Mouse (Mus musculus) testis, postnatal 10 days (tissue): ENCODE measurements around the gene Fyttd1.
A peak's percentile ranks its signal among the peaks of the same experiment; 100 is the strongest.

Source experiments
- DNase-seq: peaks from one replicate; pipeline ENCODE4 v3.0.0; 2021; ENCODE audit warnings: low spot score

Gene Fyttd1

DNA sequence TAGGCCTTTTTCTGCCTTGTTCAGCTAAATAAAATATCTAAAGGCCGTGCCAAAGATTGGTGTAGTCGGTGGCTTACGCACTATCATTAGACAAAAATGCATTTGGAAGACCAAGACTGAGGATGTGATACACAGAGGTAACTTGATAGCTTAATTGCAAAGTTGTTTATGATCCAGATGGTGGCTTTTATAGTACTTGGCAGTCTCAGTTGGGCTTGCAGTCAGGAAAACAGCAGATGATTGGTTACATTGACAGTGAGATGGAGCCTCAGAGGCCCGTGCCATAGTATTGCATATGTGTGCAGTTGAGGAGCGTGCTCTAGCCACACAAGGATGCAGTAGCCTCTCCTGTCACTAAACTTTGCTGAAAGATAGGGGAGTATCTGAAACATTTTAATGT, 65.4 kb downstream of the Fyttd1 start:
- DNase-seq = no peak

DNA sequence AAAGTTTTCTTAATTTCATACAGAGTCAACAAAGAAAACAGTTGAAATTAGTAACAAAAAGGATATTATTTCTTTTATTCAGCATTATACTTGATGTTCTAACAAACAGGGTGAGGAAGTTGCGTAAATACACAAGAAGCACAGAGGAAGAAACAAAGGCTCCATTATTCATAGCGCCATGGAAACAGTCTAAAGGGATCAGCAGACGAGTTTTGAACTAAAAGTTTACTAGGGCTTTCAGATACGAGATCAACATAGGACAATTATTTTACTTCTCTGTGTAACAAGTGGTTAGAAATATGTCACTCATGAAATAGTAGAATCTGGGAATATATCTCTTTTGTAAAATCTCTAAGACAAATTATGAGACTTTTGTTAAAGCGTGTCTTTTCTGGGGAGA, 68.1 kb downstream of the Fyttd1 start:
- no peak for DNase-seq

DNA sequence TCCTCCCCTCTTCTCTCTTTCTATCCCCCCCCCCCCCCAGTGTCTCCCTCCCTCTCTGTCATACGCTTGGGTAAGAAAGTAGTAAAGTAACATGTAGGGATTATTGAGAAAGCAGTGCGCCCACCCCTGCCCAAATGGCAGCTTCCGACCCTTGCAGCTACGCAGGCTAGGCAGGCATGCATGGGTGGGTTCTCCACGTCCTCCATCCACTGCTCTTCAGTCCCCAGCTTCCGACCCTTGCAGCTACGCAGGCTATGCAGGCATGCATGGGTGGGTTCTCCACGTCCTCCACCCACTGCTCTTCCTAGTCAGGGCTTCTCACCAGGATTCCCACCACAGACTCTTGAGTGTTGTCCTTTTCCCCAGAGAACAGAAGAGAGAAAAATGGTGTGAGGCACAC, 70.7 kb downstream of the Fyttd1 start:
- DNase-seq = no peak

DNA sequence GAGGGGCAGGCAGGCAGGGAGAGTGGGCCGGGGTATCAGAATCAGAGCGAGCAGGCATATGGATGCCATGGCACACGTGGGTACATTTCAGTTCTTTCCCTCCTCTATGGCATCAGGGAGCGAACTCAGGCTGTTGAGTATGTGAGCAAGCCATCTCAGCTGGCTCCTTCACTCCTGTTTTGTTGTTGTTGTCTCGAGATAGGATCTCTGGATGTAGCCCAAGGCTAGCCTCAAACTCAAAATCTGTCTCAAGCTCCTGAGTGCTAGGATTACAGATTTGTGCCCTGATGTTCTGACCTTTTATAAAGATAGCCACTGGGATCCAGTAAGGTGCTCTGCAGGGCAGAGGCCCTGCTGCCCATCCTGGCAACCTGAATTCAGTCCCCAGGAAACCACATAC, 71.4 kb downstream of the Fyttd1 start:
- DNase-seq = no peak

DNA sequence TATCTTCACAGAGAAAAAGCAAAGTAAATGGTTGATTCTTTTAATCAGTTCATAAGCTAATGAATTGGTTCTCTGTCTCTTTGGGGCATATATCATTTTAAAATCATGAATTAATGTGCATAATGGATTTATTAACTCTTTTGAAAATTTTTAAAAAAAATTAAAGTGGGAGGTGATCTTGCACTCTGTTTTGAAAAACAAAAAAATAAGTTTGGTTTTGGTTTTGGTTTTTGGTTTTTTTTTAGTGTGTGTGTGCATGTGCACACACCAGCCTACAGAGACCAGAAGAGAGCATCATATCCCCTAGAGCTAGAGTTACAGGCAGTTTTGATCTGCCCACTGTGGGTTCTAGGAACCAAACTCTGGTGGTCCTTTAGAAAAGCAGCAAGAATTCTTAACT, 72.0 kb downstream of the Fyttd1 start:
- DNase-seq = no peak

DNA sequence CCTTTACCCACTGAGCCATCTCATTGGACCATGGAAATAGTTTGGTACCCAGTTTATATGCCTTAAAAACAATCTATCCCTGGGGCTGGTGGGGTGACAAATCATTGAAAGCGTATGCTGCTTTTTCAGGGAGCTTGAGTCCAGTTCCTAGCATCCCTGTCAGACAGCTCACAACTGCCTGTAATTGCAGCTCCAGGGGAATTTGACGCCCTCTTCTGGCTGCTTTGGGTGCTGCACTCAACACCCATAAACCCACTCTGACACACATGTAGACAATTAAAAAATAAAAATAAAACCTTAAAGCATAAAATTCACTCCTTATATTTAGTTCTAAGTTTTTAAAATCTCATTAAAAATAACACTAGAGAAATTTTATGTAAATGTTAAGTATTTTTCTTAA, 73.8 kb downstream of the Fyttd1 start:
- DNase-seq = peak; percentile 51

DNA sequence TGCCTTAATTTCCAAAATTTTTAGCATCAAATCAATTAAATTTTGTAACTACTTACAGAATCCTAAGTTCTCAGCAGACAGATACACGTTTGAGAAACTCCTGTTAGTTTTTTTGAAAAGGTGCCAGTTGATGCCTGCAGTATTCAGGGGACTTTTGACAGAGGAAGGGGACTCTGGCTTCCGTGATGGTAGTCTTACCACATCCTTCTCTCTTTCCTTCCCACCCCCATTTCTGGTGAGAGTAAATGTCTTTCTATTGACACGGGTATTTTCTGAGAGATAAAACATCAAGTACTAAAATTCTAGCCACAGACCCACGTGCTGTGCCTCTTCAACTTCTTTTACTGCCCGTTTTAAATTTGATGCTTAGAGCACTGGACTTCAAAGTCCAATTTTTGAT, 76.5 kb downstream of the Fyttd1 start:
- no peak for DNase-seq

DNA sequence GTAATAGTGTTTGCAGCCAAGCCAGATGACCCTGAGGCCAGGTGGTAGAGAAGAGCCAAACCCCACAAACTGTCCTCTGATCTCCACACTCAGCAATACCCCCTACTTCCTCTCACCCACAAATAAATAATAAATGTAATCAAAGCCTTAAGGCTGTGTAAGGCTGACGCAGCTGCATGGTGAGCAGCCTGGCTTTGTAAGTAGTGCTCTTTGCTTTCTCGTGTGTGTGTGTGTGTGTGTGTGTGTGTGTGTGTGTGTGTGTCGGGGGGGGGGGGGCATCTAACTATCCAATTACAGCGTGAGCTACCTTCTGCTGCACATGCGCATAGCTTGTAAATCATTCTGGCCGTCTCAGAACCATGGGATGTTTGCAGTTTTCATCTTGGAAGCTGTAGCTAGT, 77.0 kb downstream of the Fyttd1 start:
- DNase-seq = no peak

DNA sequence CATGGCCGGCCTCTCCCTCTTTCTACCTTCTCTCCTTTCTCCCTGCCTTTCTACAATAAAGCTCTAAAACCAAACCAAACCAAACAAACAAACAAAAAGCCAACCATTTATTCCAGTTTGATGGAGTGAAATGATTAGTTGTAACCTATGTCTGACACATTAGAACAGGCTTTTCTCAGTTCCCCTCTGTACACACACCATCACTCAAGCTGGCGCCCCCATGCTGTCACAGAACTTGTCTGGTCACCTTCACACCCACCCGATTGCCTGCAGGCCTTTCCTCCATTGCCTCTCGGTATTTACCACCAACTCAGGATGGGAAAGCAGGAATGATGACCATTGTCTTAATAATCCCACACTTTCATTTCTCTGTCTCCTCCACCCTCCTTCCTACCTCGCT, 79.6 kb downstream of the Fyttd1 start:
- no peak for DNase-seq
